Mouse (Mus musculus): ENCODE results near the gene Gm20662. TPM values are rescaled to one million over a fixed set of nuclear protein-coding genes. Genes with fewer than 3 reads are reported as not detected.

Gene Gm20662
- total RNA-seq, 1 experiment from 2014 or later = 1.5 TPM

DNA sequence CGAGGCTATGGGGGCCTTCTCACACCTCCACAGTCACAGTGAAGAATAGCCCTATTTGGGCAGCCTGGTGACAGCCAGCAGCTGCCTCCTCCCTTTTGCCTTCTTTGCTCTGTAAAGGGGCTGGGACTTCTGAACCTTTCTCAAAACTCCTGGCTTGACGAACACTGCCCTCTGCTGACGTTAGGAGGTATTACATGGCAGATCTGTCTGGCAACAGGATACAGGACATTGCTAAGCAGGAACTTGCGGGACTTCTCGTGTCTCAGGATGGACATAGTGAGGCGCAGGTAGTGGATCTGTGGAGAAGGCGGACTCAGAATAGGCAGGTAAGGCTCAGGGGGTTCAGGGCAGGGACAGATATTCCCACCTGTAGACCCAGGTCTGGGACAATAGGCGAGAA lies 71.8 kb downstream of the Gm20662 start:
- ATAC-seq (replicated peaks; ENCODE audit: insufficient number of reproducible peaks, low FRiP score, low TSS enrichment, poor library complexity, severe bottlenecking) = peak; percentile 76

DNA sequence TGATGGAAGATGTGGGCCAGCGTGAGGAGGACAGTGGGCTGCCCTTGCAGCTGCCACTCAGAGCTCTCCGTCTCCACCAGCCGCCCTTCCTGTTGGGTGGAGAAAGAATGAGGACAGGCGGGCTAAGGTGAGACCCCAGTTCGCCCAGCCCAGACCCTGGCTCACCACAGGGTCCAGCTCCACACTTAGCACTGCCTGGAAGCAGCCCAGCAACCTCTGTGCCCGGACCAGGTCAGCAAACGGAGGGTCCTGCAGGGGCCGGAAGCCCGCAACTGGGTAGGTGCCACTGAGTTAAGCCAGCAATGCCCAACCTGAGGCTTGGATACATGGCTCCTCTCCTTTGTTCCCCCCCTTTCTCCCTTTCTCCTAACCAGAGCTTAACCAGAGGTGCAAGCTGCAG lies 72.9 kb downstream of the Gm20662 start:
- ATAC-seq (replicated peaks; ENCODE audit: insufficient number of reproducible peaks, low FRiP score, low TSS enrichment, poor library complexity, severe bottlenecking) = no peak

GRCm38 (mm10) chr9:108069529-108069928 lies 73.4 kb downstream of the Gm20662 start:
- no peak for ATAC-seq (replicated peaks; ENCODE audit: insufficient number of reproducible peaks, low FRiP score, low TSS enrichment, poor library complexity, severe bottlenecking)

GRCm38 (mm10) chr9:108071801-108072200 lies 75.7 kb downstream of the Gm20662 start:
- ATAC-seq (replicated peaks; ENCODE audit: insufficient number of reproducible peaks, low FRiP score, low TSS enrichment, poor library complexity, severe bottlenecking) = no peak

- ATAC-seq (replicated peaks; ENCODE audit: insufficient number of reproducible peaks, low FRiP score, low TSS enrichment, poor library complexity, severe bottlenecking) = no peak
Measured at GRCm38 (mm10) chr9:108072481-108072924, 76.4 kb downstream of the Gm20662 start.

- ATAC-seq (replicated peaks; ENCODE audit: insufficient number of reproducible peaks, low FRiP score, low TSS enrichment, poor library complexity, severe bottlenecking) = no peak
Measured at GRCm38 (mm10) chr9:108073141-108073930, 77.2 kb downstream of the Gm20662 start.

- ATAC-seq (replicated peaks; ENCODE audit: insufficient number of reproducible peaks, low FRiP score, low TSS enrichment, poor library complexity, severe bottlenecking) = no peak
Measured at GRCm38 (mm10) chr9:108080168-108080567, 84.0 kb downstream of the Gm20662 start, which contains the start of gene Mst1. TSS of gene Mst1 (plus strand) at chr9:108080436.

DNA sequence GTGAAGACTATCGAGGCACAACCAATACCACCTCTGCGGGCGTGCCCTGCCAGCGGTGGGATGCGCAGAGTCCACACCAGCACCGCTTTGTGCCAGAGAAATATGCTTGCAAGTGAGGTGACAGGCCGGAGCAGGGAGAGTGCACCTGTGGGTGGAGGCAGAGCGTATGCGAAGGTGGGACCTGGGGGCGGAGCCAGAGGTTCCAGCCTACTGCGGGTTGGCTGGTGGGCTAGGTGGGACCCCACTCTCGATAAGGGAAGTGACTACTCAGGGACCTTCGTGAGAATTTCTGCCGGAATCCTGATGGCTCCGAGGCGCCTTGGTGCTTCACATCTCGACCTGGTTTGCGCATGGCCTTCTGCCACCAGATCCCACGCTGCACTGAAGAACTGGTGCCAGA lies 86.4 kb downstream of the Gm20662 start:
- ATAC-seq (replicated peaks; ENCODE audit: insufficient number of reproducible peaks, low FRiP score, low TSS enrichment, poor library complexity, severe bottlenecking) = no peak

GRCm38 (mm10) chr9:108082988-108083431 lies 86.9 kb downstream of the Gm20662 start, which contains the start of gene Rnf123:
TSS of gene Rnf123 (minus strand) at chr9:108083346.
- no peak for ATAC-seq (replicated peaks; ENCODE audit: insufficient number of reproducible peaks, low FRiP score, low TSS enrichment, poor library complexity, severe bottlenecking)

GRCm38 (mm10) chr9:108083561-108083960 lies 87.4 kb downstream of the Gm20662 start:
- ATAC-seq (replicated peaks; ENCODE audit: insufficient number of reproducible peaks, low FRiP score, low TSS enrichment, poor library complexity, severe bottlenecking) = no peak

GRCm38 (mm10) chr9:108085261-108085660 lies 89.1 kb downstream of the Gm20662 start:
- no peak for ATAC-seq (replicated peaks; ENCODE audit: insufficient number of reproducible peaks, low FRiP score, low TSS enrichment, poor library complexity, severe bottlenecking)

DNA sequence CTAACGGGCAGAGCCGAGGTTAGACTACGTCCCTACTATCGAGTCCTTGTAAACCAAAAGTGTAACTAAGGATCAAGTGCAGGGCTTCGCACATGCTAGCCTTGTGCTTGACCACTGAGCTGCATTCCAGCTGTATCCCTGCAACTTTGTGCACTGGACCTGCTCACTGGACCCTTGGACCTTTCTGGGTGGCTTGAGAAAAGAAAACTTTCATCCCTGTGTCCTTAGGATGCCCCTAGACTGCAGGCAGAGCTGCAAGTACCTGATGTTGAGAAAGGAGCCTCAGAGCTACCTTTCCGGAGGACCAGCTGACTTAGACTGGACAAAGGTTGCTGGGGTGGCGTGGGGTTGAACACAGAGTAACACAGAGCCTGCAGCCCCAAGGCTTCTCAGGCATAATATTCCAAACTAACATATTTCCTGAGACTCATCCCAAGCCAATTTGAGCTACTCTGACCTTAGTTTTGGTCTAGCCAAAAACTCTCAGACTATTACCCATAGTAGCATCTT lies 94.5 kb downstream of the Gm20662 start:
- ATAC-seq (replicated peaks; ENCODE audit: insufficient number of reproducible peaks, low FRiP score, low TSS enrichment, poor library complexity, severe bottlenecking) = no peak

DNA sequence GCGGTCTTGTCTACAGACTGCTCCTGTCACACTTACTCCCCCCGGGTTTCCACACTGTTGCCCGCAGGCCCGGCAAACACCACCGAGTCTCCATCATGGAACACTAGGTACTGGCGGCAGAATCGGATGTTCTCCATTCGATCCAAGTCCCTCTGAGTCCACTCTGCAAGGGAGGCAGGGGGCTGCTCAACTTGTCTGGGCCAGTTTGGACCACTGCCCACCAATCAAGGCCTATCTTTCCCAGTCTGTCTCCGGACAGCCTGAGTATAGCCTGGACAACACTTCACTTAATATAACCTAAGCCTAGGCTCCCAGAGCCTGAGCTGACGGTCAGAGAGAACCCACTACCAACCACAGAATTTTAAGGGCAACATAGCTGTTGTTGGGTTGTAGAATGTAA lies 97.4 kb downstream of the Gm20662 start:
- ATAC-seq (replicated peaks; ENCODE audit: insufficient number of reproducible peaks, low FRiP score, low TSS enrichment, poor library complexity, severe bottlenecking) = no peak

DNA sequence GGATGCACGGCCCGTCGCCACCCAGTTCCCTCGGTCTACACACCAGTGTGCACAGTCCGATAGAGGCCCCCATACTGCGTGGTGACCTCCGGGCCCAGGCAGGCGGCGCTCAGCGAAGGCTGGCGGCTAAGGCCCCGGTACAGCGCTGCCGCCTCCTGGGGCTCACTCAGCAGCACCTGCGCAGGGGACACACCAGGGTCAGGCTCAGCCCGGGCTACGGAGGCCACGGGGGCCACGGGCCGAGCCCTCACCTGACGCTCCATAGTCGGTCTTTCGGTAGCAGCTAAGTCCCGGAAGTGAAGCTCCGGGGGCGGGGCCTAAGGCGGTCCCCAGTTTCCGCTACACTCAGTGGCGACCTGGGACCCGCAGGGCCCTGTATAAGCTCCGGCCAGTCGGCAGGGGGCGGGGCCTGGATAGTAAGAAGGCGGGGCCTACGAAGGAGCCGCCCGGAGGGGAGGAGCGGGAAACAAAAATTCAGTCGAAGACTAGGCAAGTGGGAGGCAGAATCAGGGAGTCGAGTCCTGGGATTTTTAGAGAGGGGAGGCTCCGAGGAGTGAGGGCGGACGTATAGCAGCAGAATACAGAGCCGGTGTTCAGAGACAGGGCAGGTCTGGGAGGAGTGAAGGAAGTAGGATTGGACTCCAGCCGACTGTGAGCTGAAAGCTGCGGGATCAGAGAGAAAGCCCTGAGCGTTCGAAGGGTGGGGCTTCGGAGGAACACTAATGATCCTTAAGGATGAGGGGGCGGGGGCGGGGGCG lies 98.2 kb downstream of the Gm20662 start, which contains the start of gene Apeh:
Gene Apeh, minus strand, starts transcription at position 423 of the 758 bp plus-strand sequence.
- peak; percentile 91 for ATAC-seq (replicated peaks; ENCODE audit: insufficient number of reproducible peaks, low FRiP score, low TSS enrichment, poor library complexity, severe bottlenecking)

Other genes starting within 250 kb of the Gm20662 start
- 339 to 489 TPM (median 412 TPM) in 3 replicates for gene Rbm5, start 225.4 kb upstream of the Gm20662 start, total RNA-seq (2017)
- gene Rbm6, start 123.1 kb upstream of the Gm20662 start, total RNA-seq (2017) = 166 to 202 TPM (median 177 TPM) in 3 replicates
- 13.0 to 22.8 TPM (median 16.4 TPM) in 3 replicates for gene Mon1a, start 108.2 kb upstream of the Gm20662 start, total RNA-seq (2017)
- gene Mst1r, start 89.5 kb upstream of the Gm20662 start, total RNA-seq (2017) = 0.29 to 3.2 TPM (median 1.6 TPM) in 3 replicates
- gene Actl11, start 67.9 kb upstream of the Gm20662 start, total RNA-seq (2017) = 0.19 TPM in 1 of 3 replicates, not detected in the others
- not detected in 3 replicates for gene Camkv, start 60.7 kb upstream of the Gm20662 start, total RNA-seq (2017)
- 1.5 to 1.8 TPM (median 1.6 TPM) in 3 replicates for gene Traip, start 46.2 kb upstream of the Gm20662 start, total RNA-seq (2017)
- 40.1 to 97.0 TPM (median 50.1 TPM) in 3 replicates for gene Uba7, start 20.8 kb upstream of the Gm20662 start, total RNA-seq (2017)
- gene Gm20661, start 13.3 kb upstream of the Gm20662 start, total RNA-seq (2017) = not detected in 3 replicates
- 3.7 to 14.4 TPM (median 10.5 TPM) in 3 replicates for gene Inka1, start 10.5 kb upstream of the Gm20662 start, total RNA-seq (2017)
- gene Cdhr4, start 3.9 kb upstream of the Gm20662 start, total RNA-seq (2017) = 2.8 TPM in 1 of 3 replicates, not detected in the others
- gene Ip6k1, start 6.2 kb downstream of the Gm20662 start, total RNA-seq (2017) = 47.0 to 167 TPM (median 102 TPM) in 3 replicates
- gene Gmppb, start 52.9 kb downstream of the Gm20662 start, total RNA-seq (2017) = 4.5 to 19.8 TPM (median 15.8 TPM) in 3 replicates
- 2.5 to 3.5 TPM in 2 of 3 replicates, not detected in the other for gene Amigo3, start 56.8 kb downstream of the Gm20662 start, total RNA-seq (2017)
- not detected in 3 replicates for gene Mst1, start 84.1 kb downstream of the Gm20662 start, total RNA-seq (2017)
- 21.5 to 53.5 TPM (median 30.5 TPM) in 3 replicates for gene Rnf123, start 87.0 kb downstream of the Gm20662 start, total RNA-seq (2017)
- gene Apeh, start 98.3 kb downstream of the Gm20662 start, total RNA-seq (2017) = 63.3 to 124 TPM (median 97.2 TPM) in 3 replicates
- under 0.01 to 1.2 TPM in 2 of 3 replicates, not detected in the other for gene Bsn, start 194.0 kb downstream of the Gm20662 start, total RNA-seq (2017)

All from monocyte, adult 5-6 weeks (primary cell).